Mouse (Mus musculus) layer of hippocampus, adult 11-12 months (tissue): ENCODE measurements at regions not wholly inside any gene's neighbourhood (a gene's known extent, or its start where the extent isn't known, plus 50 kb on each side); places are given as distances from the start of the nearest gene placed in this dataset.

ENCODE experiments used
- DNase-seq: peaks from one replicate; pipeline ENCODE4 v3.0.0; 2022; ENCODE audit warnings: low spot score

DNA sequence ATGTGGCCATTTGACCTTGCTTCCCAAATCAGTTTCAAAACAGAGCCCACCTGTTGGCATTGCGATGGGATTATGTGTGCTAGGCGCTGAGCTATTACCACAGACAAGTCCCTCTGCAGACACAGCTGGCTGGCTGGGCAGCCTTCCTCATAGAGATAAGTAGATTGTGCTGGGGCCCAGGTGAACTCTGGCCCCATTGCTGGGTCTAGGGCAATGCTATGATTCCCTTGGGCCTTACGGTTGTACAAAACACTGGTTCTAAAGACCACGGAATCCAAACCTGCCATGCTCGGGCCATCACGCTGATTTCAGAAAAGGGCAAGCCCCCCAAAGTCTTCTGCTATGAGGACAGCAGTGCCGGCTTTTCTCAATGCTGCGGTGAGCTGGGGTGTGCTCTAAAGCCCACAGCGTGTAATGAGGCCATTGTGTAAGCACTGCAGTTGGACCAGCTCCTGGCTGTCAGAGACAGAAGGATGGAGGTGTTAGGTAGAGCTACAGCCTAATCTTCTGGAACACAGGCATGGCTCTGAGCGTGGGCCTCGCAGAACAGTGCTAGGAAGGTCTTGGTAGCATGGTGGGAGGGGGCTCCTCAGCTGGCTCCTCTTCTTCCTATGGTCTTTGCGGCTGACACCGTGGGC, 51.2 kb upstream of the Pitx1 start:
- DNase-seq, result no peak
